Mouse (Mus musculus) C2C12 (cell line): ENCODE data around the gene Rtf1.

ENCODE experiments used
- CTCF ChIP-seq: IDR thresholded peaks from one replicate; pipeline ENCODE4 v1.5.1; 2011; ENCODE audit not compliant: control insufficient read depth, insufficient read depth, insufficient read length
- MAX ChIP-seq: IDR thresholded peaks from one replicate; pipeline ENCODE4 v1.6.1; 2011; ENCODE audit warnings: mild to moderate bottlenecking, control low read depth
- MYOD1 ChIP-seq: IDR thresholded peaks from one replicate; pipeline ENCODE4 v1.6.1; 2011; ENCODE audit warnings: low read depth; ENCODE audit not compliant: control insufficient read depth, insufficient read length
- USF1 ChIP-seq: IDR thresholded peaks from one replicate; pipeline ENCODE4 v1.6.1; 2011; ENCODE audit warnings: low read depth, mild to moderate bottlenecking, control low read depth, moderate library complexity

- TF ChIP-seq CTCF (no peak), USF1 (no peak), MYOD1 (no peak), MAX (no peak)
Measured at GRCm38 (mm10) chr2:119694826-119695225, 20.0 kb downstream of the Rtf1 start.
